Comparison of ENCODE assay signal across 10 mouse cellular contexts in the genomic region with DNA sequence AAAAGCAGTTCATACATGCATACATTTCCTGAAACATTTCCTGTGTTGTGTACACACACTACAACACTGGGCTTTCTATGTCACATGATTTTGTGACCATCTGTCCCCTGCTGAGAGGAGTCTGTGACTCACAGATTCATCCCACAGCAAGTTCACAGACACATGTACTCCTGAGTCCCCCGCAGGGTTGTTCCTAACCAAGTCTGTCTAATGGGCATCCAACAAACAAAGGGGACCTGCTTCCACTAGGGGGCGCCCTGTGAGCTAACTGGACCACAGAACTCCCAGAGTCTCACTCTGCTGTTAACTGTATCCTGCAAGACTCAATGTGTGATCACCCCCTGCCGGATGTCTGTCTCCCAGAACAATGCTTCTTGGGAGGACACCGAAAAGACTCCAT.
DNase-seq lines count a peak whose midpoint lies in the region; ATAC-seq and TF ChIP-seq lines count a peak whose summit lies in the region.
"Had no signal": no experiment of that assay in that cellular context is flagged by ENCODE, and none has a peak within 500 bp of the region (broad histone marks: within the 10 kb centered on the region; RNA-seq: fewer than 3 reads in every experiment).

No protein-coding gene starts in this region.

- ATAC-seq in cerebellum, adult (ENCODE audit: insufficient number of reproducible peaks, low FRiP score, low TSS enrichment) = no peak

- no peaks in the 10 kb centered on the region for H3K4me1 ChIP-seq in lung, adult 2 months (ENCODE audit: control insufficient read depth, insufficient read depth, low read length)
- H3K4me1 ChIP-seq: forebrain, embryonic 12.5 days had no signal

- H3K4me3 ChIP-seq in lung, adult 2 months (replicated peaks; ENCODE audit: extremely low read depth, low read depth, low read length) = no peak overlapping the region
- H3K4me3 ChIP-seq: forebrain, embryonic 12.5 days had no signal

- 78% methylated on average over 4 of the region's 4 CpGs for WGBS in lung, adult 2 months

- peak; percentile 49 for DNase-seq in cerebellum, adult 11 months
- peak; percentile 8 for DNase-seq in lung, postnatal 14 days
- DNase-seq in lung, adult 2 months = no peak
- peak; percentile 63 to 68 for DNase-seq in cerebellum, postnatal 10 days
- DNase-seq in right cerebral cortex, adult 2 months (ENCODE audit: low spot score in 2 of 2) = peak; percentile 57 to 66
- DNase-seq in urinary bladder, postnatal 10 days (ENCODE audit: low spot score) = no peak
- DNase-seq in adipocyte (ENCODE audit: low spot score) = no peak
- DNase-seq: B cell, adult 2 months had no signal

- TF ChIP-seq POLR2A in lung, adult 2 months (IDR thresholded peaks at IDR 0.05; ENCODE audit: borderline replicate concordance, extremely low read depth, low read depth, low read length) = no peak

- no peak for TF ChIP-seq CTCF in lung, adult 2 months (IDR thresholded peaks at IDR 0.05; ENCODE audit: insufficient read depth, low read length)

Comparison
In these comparisons a context has a peak if more than half of its experiments do, and no peak if none do; other contexts are left out.
1. DNase-seq: peak in cerebellum, adult 11 months (single experiment), lung, postnatal 14 days (single experiment), cerebellum, postnatal 10 days (2 of 2) and right cerebral cortex, adult 2 months (2 of 2); none in lung, adult 2 months (single experiment), urinary bladder, postnatal 10 days (single experiment) and adipocyte (single experiment).